Mouse (Mus musculus) induced T-regulatory cell, adult 2 months (primary cell): Measurements from ENCODE around the gene Rfx5.

Experiments
- DNase-seq: peaks from one replicate; pipeline ENCODE4 v3.0.0-alpha.2; 2012; ENCODE audit warnings: low read depth

Rfx5 gene

DNA sequence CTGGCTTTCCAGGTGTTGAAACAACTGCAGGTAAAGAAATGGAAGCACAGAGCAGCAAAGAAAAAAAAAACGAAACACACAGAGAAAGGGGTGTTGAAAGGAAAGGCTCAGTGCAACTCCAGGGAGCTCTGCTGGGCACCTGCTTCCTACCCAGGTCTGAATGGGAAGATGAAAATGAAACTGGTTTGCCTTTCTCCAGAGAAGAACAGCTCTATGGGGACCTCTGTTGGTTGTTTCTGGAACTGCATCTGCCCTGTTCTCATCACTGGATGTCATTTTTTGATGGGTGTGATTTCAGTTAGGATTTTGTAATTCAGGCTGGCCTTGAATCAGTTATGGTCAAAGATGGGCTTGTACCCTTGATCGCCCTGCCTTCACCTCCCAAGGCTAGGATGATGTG is 43.1 kb downstream of the Rfx5 start:
- DNase-seq = peak; percentile 94

DNA sequence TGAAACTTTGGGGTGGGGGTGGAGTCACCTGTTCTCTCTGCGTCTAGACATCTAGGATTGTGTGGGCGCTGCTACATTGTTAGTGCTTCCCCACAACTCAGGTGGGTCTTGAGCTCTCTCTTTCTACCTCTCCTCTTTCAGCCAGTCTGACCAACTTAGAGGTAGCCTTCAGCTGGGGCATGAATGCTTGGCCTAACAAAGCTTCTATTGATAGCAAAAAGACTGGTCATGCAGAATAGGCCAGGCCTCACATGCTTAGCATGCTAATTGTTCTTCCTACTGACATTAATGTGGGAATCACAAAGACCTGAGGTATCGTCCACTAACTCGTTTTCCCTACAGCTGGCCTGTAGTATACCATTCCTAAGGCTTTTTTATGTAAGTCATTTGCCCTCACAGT is 48.7 kb downstream of the Rfx5 start:
- no peak for DNase-seq

DNA sequence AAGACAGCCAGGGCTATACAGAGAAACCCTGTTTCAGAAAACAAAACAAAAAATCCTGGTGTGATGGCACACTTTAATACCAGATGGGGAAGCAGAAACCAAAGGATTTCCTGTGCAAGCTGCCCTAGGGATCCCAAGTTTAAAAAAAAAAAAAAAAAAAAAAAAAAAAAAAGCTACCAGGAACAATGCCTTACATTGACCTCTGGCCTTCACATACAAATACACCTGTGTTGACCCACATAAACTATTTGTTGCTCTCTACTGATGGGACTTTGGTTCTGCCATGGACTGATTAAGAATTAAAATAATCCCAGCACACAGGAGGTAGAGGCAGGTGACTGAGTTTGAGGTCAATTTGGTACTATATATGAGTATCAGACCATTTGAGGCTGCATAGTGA is 49.4 kb downstream of the Rfx5 start:
- DNase-seq = no peak

DNA sequence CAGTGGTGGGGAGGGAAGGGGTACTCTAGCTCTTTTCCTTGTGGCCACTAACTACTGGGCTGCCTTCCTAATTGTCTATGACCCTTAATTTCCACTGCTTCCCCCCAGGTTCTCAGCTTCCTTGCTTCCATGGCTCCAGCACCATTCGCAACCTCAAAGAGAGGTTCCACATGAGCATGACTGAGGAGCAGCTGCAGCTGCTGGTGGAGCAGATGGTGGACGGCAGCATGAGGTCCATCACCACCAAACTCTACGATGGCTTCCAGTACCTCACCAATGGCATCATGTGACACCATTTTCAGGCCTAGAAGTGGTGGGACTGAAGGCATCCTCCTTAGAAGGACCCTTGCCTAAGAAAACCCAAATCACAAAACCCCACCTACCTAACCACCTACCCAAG is 51.8 kb downstream of the Rfx5 start:
- DNase-seq = no peak

DNA sequence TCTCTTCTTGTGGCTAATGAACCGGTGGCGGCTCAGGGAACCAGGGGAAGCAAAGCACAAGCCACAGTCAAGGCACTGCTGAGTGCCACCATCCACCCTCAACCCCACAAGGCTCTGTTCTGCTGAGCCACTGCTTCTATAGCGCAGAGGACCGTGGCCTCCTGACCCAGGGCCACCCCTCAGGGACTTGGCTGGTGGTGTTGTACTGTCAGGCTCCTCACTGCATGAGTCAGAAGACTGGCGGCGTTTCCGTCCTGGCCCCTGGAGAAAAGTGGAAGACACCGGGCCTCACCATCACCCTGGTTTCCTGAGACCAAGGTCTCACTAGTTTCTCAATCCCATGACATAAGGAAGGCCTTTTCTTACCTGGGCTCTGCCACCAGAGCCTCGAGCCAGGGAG is 53.8 kb downstream of the Rfx5 start:
- no peak for DNase-seq

DNA sequence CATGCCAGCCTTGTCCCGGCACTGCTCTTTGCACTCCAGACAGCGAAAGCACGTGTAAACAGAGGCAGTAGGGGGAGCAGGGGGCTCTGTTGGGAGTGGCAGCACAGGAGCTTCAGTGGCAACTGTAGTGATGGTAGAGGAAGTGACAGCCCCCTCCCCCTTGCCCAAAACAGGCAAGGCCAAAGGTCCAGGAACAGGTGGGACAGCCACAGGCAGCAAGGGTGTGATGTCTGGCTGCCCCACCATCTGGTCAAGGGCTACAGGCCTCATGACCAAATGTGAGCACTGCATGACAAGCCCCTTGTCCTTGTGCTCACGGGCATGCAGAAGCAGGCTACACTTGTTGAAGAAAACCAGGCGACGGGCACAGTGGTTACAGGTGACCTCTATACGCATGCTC is 56.5 kb downstream of the Rfx5 start:
- DNase-seq = no peak
